Mouse (Mus musculus) lung, adult 2 months (tissue): ENCODE results near the gene Nrip1.

Experiments used
- CTCF ChIP-seq: fragments of 200-500 bp; IDR thresholded peaks from 2 replicates; pipeline ENCODE4 v1.5.1; 2011; ENCODE audit warnings: mild to moderate bottlenecking, low read length, control low read depth; ENCODE audit not compliant: insufficient read depth
- POLR2A ChIP-seq: fragments of 200-500 bp; IDR thresholded peaks from 2 replicates; pipeline ENCODE4 v1.6.1; 2011; ENCODE audit warnings: low read depth, mild to moderate bottlenecking, control low read depth, low read length, borderline replicate concordance; ENCODE audit errors: extremely low read depth

- no peak for TF ChIP-seq CTCF
- TF ChIP-seq POLR2A, result no peak
Measured at GRCm38 (mm10) chr16:76301037-76301727, 72.4 kb downstream of the Nrip1 start.
